Mouse (Mus musculus) CD4-positive, CD25-positive, alpha-beta regulatory T cell, adult 4 months (primary cell): ENCODE measurements around the gene Taf1d. TPM values are rescaled to one million over a fixed set of nuclear protein-coding genes. Genes with fewer than 3 reads are reported as not detected.
"Not testable (repeated sequence)": the region's sequence is repeated elsewhere in the genome, so short reads cannot be mapped to it uniquely, and the experiment has no call there.

ENCODE experiments used
- ATAC-seq: one replicate; pipeline ENCODE4 v1.8.0; 2017
- polyA plus RNA-seq, 2 experiments: library from polyadenylated mRNA; unstranded; fragments of 100-300 nt; shearing (Covaris generic); gene quantifications; one replicate each; pipeline ENCODE4 v1.2.1; 2017

Gene Taf1d
- 100 to 1,000 TPM; 115 to 148 TPM for polyA plus RNA-seq

DNA sequence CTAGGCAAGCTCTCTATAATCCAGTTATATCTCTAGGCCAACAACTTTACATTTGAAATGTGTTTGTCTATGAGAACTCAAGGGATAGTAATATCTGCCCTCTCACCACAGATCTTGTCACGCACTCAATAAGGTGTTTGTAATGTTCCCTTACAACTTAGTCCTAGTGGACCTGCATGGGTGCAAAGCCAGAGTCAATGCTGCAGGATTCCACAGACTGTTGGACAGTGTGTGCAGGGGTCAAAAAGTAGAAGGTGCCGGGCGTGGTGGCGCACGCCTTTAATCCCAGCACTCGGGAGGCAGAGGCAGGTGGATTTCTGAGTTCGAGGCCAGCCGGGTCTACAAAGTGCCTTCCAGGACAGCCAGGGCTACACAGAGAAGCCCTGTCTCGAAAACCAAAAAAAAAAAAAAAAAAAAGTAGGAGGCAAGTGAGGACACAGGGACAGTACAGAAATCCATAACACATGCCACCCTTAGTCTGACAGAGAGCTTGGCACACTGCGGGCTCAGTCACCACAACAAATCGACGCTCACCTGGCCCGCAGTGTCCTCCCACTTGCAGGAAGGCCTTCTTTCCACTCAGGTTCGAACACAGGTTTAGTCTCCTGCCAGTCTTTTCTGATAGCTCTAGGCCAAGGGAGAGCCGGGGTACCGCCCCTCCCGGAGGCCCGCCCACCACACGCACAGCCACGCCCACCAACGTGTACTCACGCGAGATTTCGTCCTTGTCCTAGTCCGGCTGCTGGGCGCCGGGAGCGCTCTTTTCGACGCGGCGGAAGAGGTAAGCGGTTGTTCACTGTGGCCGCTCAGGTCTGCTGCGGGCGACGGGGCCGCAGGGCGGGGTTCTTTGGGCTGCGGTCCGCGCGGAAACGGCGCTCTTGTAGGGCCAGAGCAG, at the start of gene Taf1d:
Gene Taf1d (plus strand): TSS at position 712 of the 895 bp plus-strand sequence.
- ATAC-seq, result peak; percentile 95

DNA sequence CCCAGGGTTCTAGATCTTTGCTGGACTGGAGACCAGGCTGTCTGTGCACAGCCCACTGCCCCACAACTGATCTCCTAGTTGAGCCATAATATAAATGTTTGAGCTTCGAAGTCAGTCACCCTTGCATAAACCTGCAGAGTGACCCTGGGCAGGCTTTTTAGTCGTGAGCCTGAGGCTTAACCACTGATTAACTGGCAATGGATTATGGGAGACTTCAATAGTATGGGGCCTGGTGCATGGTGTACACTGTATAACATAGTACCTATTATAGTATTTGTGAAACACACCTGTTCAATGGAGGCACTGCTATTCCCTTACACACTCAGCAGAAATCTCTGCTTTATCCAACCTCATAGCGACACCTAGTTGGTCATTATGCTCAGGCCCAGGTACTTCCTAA, 49.8 kb upstream of the Taf1d start:
- no peak for ATAC-seq

DNA sequence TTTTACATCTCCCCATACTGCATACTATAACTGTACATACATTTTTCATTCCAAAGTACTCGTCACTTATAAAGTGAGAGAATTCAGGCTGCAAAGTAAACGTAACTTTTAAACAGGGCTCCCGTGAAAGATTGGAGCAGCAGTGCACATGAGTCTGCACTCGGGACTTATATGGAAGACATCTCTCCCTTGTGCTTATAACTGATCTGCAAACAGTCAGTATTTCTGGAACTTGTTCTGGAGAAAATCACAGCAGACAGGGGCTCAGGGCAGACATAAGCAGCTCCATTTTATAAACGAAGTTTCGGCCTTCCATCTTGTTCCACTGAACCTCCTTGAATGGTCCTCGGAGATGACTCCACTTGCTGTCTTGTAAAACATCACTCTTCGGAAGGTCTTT, 44.0 kb upstream of the Taf1d start:
- ATAC-seq, result no peak

DNA sequence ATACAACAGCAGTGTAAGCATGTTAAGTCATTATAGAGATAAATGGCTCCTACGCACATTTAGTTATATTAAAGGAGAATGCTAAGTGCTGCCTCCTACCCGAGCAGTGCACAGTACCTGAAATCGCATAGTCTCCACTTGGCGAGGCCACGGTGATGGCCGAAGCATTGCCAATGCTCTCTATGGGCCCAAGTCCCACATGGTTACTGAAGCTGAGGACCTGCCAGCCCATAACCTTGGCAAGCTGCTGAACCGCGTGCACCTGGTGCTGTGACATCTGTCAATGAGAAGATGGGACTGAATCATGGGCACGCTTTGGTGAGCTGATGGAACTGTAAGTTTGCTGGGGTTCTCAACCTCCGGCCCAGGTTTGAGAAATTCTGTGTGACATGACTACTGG, 42.5 kb upstream of the Taf1d start:
- ATAC-seq, result no peak

DNA sequence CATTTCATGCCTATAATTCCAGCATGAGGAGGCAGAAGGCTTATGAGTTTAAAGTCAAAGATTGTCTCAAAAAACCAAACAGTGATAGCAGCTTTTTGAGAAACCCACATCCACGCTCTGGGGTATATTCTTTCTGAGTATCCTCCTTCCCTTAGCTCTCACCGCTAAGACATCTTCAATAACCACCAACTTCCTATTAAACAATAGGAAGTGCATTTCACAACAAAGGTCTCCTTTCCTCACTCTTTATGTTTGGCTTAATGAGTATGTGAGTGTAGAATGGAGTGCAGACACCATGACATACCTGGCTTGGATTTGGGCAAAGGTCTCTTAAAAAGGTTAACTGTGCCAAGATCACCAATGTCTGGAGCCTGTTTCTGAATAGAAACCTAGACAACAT, 32.0 kb upstream of the Taf1d start:
- no peak for ATAC-seq

DNA sequence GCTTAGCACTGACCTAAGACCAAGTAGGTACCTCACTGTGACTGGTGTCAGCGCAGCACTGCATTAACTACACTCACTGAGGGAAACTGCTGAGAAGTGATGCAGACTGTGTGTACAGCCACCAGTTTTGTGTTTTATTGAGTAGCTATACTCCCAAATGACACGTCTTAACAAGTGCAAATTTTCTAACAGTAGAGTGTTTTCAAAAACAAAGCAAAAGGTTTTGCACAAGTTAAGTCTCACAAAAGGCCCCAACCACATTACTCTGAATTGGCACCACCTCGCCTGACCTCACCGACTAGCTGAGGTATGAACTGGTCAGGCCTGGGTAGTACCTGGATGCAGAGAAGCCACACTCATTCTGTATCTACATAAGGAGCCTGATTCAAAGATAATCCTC, 29.2 kb upstream of the Taf1d start:
- ATAC-seq, result no peak

DNA sequence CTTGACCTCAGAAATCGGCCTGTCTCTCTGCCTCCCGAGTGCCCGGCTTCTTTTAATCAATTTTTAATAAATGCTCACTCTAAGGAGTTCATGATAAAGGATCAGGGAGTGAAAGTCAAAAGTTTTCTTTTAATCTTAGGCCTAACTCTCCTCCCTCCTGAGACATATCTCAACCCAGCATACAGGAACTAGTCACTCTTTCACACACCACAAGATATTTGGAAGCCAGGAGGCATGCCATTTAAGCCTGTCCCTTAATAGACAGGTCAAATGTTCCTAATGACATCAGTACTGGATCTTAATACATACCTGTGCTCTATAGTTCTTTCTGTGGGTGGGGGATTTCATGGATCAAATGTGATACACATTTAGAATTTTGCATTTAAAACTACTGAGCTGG, 27.7 kb upstream of the Taf1d start:
- no peak for ATAC-seq

DNA sequence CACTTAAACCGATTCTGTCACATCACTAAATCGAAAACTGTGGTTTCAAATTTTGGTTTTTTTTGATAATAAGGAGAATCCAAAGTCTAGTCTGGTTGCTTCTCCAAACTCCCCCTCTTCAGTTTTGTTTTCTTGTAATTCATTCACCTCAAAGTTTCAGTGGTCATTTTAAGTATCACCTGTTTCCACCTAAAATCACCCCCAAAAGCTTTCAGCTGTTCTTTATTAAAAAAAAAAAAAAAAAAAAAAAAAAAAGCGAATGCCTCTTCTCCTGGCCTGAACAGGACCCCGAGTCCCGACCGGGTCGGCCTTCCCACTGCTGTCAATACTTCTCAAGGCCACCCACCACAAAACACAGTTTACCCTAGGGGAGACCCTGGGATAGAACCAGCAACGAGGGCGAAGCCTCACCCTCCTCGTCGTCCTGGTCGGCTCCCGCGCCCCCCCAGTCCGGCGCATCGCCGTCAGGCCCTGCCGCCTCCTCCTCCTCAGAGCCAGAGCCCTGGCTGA, 26.8 kb upstream of the Taf1d start:
- no peak for ATAC-seq

DNA sequence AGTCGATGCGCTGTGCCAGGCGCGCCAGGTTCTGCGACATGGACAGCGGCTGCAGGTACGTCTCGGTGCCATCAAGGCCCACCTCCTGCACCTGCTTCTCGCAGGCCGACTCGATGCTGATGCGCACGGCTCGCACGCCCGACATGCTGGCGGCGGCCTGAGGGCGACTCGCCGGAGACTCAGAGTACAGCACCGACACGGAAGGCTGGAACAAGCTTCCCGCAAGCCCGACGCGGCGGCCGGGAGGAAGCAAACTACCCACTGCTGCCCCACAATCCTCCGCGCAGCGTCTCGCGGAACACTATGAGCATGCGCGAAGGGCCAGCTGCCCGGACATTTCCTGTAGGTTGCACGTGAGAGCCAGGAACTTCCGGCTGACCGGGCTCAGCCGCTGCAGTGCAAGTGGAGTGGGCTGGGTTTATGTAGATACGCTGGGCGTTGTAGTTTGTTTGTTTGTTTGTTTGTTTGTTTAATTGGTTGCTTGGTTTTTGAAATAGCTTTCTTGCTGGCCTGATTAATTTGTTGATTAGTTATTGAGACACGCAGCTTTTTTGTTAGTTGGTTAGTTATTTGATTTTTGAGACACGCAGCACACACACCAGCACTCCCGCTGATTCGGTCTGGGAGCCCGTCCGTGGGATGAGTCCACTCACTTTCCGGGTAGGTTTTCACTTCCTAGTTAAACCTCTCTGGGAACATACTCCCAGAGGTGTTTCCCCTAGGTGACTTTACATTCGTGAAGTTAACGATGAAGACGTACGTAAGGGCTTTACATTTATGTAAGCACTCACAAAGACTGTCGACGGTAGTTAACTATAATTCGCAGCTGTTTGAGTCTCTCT, 26.1 kb upstream of the Taf1d start, which contains the start of gene Med17:
Gene Med17 (minus strand): TSS at position 283 of the 842 bp plus-strand sequence.
- peak; percentile 93 for ATAC-seq

DNA sequence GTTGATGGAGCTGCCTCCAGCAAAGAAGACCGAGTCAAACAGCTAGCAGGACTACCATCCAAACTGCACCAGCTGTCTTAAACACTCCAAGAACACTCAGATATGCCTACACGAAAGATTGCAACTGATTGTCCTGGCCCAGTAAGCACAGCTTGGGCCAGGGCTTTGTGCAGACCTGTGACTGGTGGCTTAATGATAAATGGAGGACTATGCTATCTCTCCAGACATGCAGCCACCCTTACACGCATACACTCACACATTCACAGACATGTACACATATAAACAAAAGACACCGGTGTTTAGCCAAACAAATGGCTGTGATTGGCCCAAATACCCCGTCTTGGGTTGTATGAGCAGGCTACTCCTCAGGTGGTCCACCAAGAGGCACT, 25.5 kb upstream of the Taf1d start:
- ATAC-seq, result no peak

DNA sequence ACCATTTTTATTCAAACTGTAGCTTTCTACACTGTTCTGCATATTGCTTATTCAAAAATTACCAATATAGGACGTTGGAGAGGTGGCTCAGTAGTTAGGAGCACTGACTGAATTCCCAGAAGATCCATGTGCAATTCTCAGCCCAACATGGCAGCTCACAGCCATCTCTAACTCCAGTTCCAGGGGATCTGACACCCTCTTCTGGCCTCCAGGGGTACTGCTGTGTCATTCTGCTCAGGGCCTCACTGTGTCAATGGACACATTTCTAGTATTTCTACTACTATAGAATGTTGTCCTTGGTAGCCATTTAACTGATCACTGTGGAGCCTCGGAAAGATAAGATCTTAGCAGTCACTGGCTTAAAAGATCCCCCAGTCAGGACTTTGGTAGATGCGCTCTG, 20.6 kb upstream of the Taf1d start:
- ATAC-seq, result peak; percentile 72

DNA sequence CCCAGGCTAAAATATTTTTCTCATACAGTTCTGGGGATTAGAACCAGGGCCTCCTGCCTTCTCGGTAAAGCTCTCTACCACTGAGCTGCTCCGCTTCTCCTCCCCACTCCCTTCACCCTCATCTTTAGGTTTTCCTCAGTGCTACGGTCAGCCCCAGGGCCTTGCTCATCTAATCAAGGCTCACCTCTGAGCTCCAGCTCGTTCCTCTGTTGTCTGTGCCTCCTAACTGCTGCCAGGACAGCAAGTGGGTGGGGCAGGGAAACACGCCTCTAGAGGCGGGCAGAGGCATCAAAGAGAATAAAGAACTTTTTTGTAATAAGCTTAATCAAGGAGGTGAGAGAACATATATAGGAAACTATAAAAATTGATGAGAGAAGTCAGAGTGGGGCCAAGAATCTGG, 18.2 kb upstream of the Taf1d start:
- no peak for ATAC-seq

DNA sequence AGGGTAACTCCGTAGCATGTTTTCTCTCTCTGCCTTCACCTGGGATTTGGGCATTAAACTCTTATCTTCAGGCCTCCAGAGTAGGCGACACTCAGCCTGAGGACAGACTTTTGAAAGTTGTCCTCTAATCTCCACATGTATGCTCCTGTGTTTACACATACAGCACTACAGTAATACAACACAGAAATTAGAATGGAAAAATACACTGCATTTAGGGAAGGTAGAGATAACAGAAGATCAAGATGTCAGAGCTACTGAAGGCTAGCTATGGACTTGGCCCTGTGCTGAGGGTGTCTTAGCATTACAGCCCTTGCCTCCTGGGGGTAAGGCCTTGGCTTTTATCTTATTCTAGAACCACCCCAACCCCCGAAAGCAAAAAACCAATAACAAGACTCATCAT, 17.6 kb upstream of the Taf1d start:
- ATAC-seq, result no peak

DNA sequence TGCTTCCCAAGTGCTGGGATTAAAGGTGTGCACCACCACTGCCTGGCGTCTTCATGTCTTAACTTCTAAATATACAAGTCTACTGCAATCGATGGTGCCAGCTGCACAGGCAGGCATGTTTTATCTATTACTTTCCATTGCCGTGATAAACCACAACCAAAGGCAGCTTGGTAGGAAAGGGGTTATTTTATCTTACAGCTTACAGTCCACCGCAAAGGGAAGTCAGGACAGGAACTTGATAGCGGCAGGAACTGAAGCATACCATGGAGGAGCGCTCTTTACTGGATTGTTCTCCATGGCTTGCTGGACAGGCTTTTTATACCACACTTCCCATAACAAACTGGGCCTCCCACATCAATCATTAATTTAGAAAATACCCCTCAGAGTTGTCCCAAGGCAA, 16.8 kb upstream of the Taf1d start:
- no peak for ATAC-seq

DNA sequence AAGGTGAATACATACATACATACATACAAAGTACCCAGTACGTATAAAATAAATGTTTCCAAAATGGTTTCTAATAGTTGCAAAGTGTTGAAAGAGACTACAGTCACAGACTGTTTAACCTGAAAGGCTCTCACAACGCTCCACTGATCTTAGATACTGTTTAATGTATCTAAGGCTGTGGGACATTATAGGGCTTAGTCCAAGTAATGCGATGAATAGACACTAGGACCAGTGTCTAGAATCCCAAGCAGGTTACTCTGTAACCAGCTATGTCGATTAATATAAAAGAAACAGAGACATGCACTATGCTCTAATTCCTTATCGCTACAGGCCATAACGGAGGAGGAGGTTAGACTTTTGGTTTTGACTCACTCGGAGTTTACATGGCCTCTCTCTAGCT, 8.9 kb upstream of the Taf1d start:
- no peak for ATAC-seq

DNA sequence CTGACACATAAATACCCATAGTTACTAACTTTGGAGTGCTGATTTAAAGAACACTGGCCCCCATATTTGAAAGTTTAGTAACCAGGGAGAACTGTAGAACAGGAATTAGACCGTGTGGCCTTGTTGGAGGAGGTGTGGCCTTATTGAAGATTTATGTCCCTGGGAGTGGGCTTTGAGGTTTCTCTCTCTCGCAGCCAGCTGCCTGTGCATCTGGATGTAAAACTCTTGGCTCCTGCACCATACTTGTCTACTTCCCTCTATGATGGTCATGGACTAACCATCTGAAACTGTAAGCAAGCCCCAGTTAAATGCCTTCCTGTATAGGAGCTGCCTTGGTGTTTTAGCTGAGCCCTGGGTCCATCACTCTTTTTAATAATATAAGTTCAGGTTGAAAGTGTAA, 7.6 kb upstream of the Taf1d start:
- no peak for ATAC-seq

DNA sequence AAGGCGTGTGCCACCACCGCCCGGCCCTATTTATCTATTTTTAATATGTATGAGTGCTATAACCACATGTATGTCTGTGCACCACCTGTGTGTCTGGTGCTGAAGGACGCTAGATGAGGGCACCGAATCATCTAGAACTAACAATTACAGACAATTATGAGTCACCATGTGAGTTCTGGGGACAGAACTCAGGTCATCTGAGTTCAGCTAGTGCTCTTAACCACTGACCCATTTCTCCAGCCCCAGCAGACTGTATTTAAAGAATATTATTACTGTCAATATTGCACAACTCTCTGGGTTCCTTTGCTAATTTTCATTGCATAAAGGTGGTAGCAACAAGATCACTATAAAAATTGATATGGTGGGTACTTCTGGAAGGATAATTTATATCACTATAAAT, 6.0 kb upstream of the Taf1d start:
- ATAC-seq, result no peak

DNA sequence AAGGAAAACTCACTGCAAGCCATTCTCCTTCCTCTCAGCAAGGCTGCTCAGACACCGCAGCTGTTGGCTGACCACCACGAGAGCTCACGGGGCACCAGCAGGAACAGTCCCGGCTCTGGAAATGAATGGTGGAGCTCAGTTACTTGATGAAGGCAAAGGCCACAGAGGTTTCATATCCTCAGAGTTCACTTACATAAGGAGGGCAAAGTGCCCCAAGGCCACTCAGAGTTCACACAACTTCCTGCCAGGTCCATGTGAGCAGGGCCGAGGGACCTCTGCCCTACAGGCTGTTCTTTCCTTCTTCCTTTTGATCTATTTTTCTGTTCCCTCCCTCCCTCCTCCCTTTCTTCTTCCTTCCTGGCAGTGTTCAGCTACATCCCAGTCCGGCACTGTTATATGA, 4.6 kb upstream of the Taf1d start:
- no peak for ATAC-seq

DNA sequence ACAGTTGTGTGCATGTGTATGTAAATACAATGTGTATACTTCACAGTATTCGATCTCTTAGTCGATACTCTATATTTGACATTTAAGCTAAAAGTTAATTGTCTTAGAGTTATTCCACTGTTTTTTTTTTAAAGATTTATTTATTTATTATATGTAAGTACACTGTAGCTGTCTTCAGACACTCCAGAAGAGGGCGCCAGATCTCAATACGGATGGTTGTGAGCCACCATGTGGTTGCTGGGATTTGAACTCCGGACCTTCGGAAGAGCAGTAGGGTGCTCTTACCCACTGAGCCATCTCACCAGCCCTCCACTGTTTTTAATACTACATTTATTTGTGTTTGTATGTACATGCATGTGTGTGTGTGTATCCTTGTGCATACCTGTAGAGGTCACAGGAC, 4.0 kb upstream of the Taf1d start:
- not testable (repeated sequence) for ATAC-seq

DNA sequence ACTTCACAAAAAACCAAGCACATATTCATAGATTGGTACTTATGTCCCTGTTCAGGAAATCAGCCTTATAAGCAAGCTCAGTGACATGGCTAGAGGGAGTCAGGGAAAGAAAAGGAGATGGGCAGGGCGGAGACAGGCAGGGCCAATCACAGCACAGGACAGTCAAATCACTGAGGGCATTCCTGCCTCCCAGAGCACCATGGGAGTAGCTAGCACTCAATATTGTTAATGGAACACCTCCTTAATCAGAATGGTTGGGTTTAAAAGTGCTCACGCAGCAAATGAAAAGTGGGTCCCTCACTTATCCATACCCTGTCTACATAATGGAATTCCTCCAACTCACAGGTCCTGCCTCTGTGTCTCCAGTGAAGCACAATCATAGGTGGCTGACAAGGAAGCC, 3.1 kb upstream of the Taf1d start:
- ATAC-seq, result no peak

DNA sequence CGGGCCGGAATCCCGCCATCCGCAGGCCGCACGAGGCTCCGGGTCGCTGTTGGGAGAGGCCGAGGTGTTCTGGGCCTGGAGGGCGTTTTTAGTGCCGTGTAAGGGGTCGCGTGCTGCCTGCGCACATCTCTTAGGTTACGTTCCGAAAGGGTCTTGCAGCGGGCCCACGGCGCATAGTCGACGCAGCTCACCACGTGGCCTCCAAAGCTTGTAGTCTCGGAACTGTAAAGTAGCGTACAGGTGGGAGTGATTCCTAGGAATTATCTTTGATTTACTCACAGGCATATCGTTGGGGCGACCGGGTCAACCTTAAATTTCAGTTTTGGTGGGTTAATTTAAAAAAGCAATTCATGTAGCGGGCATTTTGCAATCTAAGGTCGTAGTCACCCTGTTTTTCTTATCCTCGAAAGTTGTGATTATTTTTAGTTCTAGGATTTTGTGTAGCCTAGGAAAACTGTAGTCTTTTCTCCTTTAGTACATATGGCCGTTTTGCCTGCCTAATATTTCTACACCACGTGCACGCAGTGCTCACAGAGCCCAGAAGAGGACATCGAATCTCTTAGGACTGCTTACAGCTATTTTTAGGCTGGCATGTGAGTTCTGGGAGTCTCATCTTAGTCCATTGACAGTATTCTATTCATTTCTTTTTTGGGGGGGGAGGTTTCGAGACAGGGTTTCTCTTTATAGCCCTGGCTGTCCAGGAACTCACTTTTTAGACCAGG, 545 bp downstream of the Taf1d start, which contains the start of gene 4931406C07Rik:
Gene 4931406C07Rik (minus strand): TSS at position 51 of the 722 bp plus-strand sequence.
- ATAC-seq, result peak; percentile 38

DNA sequence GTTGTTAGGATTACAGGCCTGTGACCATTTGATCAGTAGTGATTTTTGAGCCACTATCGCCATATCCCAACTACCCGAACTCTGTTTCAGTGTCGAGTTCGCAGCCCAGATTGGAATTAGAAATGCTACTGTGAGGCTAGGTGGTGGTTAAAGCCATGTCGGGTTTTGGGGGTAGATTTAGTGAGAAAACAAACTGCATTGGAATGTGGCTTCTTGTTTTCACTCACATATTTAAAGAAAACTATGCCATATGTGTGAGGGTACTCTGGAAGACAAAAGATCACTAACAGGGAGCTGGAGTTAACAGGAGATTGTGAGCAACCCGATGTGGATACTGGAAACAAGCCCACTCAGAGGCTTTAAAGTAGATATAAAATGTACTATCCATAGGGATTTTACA, 1.2 kb downstream of the Taf1d start:
- no peak for ATAC-seq

DNA sequence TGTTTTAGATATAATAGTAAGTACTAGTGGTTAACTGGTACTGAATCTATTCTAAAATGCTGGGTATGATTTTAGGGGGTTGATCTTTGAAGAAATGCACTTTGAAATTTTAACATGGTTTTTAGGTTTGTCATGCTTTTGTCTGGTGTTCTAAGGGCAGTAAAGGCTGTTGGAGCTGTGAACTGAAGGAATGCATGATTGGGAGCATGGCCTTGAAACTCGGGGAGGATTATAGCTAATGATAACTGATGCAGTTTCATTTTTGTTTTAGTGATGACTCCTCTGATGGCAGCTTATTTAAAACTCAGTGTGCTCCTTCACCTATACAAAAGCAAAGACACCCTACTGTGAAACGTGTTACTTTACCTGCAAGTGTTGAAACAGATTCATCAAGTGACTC, 2.2 kb downstream of the Taf1d start:
- ATAC-seq, result no peak
